Mouse (Mus musculus) v-Abl transformed pro-B cells (cell line): Measurements from ENCODE around the gene Jmjd1c.

Experiments
- in situ Hi-C, 2 experiments: fragments of 400-800 bp; cut with MboI; formaldehyde crosslinking; loops; one replicate each; pipeline ENCODE4 v1.15.1; 2025; ENCODE audit not compliant: unreplicated experiment in 2 of 2

Gene Jmjd1c

GRCm38 (mm10) chr10:67284761-67285175, 188.8 kb downstream of the Jmjd1c start:
- in situ Hi-C loops = no loop called here

GRCm38 (mm10) chr10:67285176-67285814, 189.4 kb downstream of the Jmjd1c start, which contains the start of gene Nrbf2:
Gene Nrbf2, minus strand, starts transcription at chr10:67285305.
- in situ Hi-C loops = no loop called here

- in situ Hi-C loops = no loop called here
Observed at GRCm38 (mm10) chr10:67287877-67288276, 192.0 kb downstream of the Jmjd1c start.

GRCm38 (mm10) chr10:67290622-67291021, 194.7 kb downstream of the Jmjd1c start:
- in situ Hi-C loops = loop anchor here in 1 of 2 experiments (5.0 kb wide), 1 partner anchor 33 kb away; no protein-coding TSS in a partner anchor

- in situ Hi-C loops = loop anchor here in 1 of 2 experiments (5.0 kb wide), 1 partner anchor 34 kb away; no protein-coding TSS in a partner anchor
Observed at GRCm38 (mm10) chr10:67291087-67291486, 195.2 kb downstream of the Jmjd1c start.

- in situ Hi-C loops = no loop called here
Observed at GRCm38 (mm10) chr10:67295331-67295730, 199.4 kb downstream of the Jmjd1c start.

- in situ Hi-C loops = no loop called here
Observed at GRCm38 (mm10) chr10:67295938-67296466, 200.1 kb downstream of the Jmjd1c start.

GRCm38 (mm10) chr10:67296482-67297152, 200.7 kb downstream of the Jmjd1c start:
- in situ Hi-C loops = no loop called here

- in situ Hi-C loops = no loop called here
Observed at GRCm38 (mm10) chr10:67297175-67297855, 201.4 kb downstream of the Jmjd1c start.

- in situ Hi-C loops = no loop called here
Observed at GRCm38 (mm10) chr10:67298856-67299255, 202.9 kb downstream of the Jmjd1c start.

GRCm38 (mm10) chr10:67299285-67299684, 203.4 kb downstream of the Jmjd1c start:
- in situ Hi-C loops = no loop called here

- in situ Hi-C loops = loop anchor here in 1 of 2 experiments (25.0 kb wide), 2 partner anchors 986 to 1886 kb away; partner anchors contain the start of gene Arid5b
Observed at GRCm38 (mm10) chr10:67301046-67301445, 205.1 kb downstream of the Jmjd1c start.

GRCm38 (mm10) chr10:67302340-67302739, 206.4 kb downstream of the Jmjd1c start:
- in situ Hi-C loops = loop anchor here in 1 of 2 experiments (25.0 kb wide), 2 partner anchors 985 to 1885 kb away; partner anchors contain the start of gene Arid5b
